Mouse (Mus musculus): ENCODE results near the gene 4930562C15Rik.

Gene 4930562C15Rik

GRCm38 (mm10) chr16:4894201-4894908 lies 59.1 kb downstream of the 4930562C15Rik start:
- DNase-seq, result no peak

- peak; percentile 66 for DNase-seq
Observed at GRCm38 (mm10) chr16:4896249-4897027, 61.2 kb downstream of the 4930562C15Rik start.

- no peak for DNase-seq
Observed at GRCm38 (mm10) chr16:4897146-4897730, 62.0 kb downstream of the 4930562C15Rik start.

DNA sequence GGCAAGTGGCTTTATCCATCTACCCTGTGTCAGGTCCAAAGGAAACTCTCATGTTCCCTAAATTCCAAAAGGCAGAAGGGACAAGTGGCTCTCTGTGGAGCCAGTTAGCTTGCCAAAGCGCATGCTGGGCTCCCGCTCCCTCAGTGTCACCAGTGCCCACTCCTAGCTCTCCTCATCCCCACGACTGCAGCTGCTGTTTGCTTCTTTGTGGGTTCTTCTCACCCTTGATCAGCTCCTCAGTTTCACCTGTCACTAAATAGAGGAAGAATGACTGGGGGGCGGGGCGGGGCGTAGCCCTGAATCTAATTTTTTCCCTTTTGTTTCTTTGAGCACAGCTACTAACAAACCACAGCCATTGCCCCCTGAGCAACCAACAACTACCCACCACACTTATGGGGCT lies 63.7 kb downstream of the 4930562C15Rik start:
- DNase-seq, result no peak

- no peak for DNase-seq
Observed at GRCm38 (mm10) chr16:4899711-4900110, 64.5 kb downstream of the 4930562C15Rik start.

- no peak for DNase-seq
Observed at GRCm38 (mm10) chr16:4901167-4901566, 66.0 kb downstream of the 4930562C15Rik start.

- DNase-seq, result no peak
Observed at GRCm38 (mm10) chr16:4902390-4902789, 67.2 kb downstream of the 4930562C15Rik start.

DNA sequence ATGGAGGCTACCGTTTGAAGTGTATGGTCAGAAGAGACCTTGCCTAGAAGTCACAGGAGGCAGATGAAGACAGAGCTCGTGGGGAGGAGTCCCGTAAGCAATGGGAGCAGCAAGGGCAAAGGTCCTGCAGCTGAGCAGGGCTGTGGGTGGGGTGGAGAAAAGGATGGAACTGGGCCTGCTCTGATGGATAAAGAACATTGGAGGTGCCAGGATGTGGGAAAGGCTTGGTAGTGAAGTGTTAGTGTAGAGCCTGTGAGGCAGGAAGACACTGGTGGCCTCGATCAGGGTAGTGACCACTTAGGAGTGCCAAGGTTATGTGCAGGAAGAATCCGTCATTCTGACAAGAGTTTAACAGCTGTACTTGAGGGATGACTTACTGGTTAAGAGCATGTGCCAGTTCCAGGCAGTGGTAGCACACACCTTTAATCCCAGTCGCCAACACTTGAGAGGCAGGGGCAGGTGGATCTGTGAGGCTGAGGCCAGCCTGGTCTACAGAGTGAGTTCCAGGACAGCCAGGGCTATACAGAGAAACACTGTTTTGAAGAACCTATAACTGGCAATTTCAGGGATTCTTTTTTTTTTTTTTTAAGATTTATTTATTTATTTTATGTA lies 68.4 kb downstream of the 4930562C15Rik start:
- no peak for DNase-seq

DNA sequence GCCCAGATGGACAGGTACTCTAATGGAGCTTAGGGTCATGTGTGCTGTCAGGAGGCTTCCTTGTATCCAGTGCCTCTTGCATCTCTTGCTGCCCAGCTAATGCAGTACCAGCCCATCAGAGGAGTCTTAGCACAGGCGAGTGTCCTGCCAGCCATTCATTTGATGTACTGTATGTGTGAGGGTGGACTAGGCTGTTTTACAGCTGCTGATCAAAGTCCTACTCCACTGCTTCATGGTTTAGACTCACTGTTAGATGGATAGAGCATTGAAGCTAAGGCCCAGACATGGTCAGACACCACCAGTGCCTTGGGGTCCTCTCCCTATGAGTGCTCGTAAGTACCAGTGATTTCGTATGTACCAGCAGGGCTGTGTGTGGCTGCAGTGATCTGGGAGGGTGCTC lies 69.7 kb downstream of the 4930562C15Rik start:
- no peak for DNase-seq

- no peak for DNase-seq
Observed at GRCm38 (mm10) chr16:4905591-4905990, 70.4 kb downstream of the 4930562C15Rik start.

DNA sequence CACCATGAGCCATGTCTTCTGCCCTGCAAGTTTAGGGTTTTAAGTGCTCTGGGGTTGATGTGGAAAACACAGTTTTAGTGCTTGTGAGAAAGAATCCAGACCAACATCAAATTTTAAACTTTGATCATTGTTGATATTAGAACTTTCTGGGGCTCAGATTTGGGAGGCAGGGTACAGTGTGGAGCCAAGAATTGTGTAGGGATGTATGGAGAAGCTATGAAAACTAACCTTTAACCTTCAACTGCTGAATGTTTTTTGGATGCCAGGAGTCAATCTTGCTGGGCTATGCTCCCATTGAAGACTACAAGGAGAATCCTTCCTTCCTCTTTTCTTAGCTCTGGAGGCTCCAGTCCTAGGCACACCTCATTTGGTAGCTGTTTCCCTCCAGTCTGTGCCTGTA lies 71.3 kb downstream of the 4930562C15Rik start:
- DNase-seq, result no peak

DNA sequence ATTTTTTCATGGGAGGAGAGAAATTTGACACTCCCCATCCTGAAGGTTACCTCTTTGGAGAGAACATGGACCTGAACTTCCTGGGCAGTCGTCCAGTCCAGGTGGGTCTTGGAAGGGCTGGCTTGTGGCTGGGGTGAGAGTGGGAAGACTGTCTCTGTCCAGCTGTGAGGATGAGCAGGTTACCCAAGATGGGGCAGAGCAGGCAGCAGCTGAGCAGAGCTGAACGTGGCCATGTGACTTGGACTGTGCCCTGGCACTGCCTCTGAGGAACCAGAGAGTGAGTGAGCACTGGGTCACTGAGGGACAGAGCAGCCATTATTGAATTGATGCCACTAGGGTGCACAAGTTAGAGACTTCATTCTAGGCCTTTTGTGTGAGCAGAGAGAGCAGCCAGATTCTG lies 72.2 kb downstream of the 4930562C15Rik start:
- no peak for DNase-seq

DNA sequence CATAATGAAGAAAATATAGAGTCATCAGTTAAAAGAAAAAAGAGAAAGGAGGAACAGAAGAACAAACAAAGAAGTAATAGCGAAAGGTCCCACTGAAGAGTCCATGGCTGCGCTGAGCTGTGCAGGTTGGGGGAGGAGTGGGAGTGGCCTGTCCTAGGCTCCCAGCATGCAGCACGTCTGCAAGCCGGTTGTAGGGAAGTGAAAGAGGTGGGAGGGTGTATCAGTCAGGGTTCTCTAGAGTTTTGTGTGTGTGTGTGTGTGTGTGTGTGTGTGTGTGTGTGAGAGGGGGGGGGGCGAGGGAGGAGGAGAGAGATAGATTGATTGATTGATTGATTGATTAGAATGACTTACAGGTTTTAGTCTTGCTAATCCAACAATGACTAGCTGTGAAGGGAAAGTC lies 72.8 kb downstream of the 4930562C15Rik start:
- DNase-seq, result no peak

DNA sequence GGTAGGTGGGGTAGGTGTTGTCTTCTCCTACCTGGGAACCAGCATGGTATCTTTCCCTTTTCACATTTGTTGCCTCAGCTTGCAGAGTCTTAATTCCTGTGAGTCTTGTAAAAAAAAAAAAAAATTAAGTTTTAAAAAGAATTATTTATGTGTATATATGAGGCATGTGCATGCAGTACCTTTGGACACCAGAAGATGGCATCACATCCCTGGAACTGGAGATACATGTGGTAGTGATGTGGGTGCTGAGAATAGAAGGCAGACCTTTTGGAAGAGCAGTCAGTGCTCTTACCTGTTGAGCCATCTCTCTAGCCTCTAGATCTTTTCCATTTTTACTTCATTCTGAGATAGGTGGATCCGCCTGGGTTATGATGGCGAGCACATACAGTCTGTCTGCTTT lies 74.5 kb downstream of the 4930562C15Rik start:
- no peak for DNase-seq

- no peak for DNase-seq
Observed at GRCm38 (mm10) chr16:4910758-4911157, 75.5 kb downstream of the 4930562C15Rik start.

- DNase-seq, result no peak
Observed at GRCm38 (mm10) chr16:4912074-4912648, 76.9 kb downstream of the 4930562C15Rik start.

GRCm38 (mm10) chr16:4912907-4913782 lies 77.9 kb downstream of the 4930562C15Rik start:
- DNase-seq, result no peak

DNA sequence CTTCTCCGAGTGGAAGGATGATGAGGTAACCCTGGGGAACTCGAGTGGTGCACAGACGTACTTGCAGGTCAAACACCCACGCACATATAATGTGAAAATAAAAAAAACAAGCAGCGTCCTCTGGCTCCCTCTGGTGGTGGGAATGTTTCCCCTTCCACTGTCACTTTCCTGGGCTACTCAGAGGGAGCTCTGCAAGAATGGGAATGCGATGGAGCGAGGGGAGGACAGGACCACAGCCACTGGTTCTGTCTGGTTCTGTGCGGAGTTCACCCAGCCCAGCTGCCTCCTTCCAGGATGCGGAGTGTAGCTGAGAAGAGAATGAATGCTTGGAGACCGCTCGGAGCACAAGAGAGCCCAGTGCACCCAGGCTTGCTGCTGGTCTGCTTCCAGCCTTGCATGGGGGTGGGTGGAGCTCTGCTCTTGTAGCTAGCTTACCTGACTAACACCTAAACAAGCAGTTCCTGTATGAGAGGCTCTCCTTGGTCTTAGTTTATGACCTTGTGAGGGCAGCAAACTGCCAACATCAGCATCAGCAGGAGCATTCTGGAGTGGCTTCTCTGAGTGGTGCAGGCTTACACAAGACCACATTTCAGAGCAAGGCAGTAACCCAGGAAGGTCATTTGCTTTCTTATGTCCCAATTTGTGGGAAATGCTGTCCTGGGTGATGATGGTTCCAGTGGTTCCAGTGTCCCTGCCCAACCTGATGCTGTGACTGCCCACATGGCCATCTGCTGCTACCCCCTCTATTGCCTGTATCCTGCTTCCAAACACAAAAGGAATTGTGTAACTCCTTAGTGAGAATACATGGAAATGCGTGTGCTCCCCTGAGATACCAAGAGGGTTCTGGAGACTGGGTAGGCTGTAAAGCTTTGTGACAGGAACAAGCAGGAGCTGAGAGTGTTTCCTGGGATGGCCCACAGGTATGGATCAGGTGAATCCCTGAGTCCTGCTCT lies 78.8 kb downstream of the 4930562C15Rik start:
- peak; percentile 75 for DNase-seq

- DNase-seq, result no peak
Observed at GRCm38 (mm10) chr16:4915931-4916330, 80.7 kb downstream of the 4930562C15Rik start.

GRCm38 (mm10) chr16:4916608-4917007 lies 81.4 kb downstream of the 4930562C15Rik start:
- no peak for DNase-seq

Data from cerebellum, adult 11-12 months (tissue).